Mouse (Mus musculus) CH12.LX (cell line): ENCODE results near the gene Gm9970.

Experiments used
- EP300 ChIP-seq: IDR thresholded peaks from 2 replicates; pipeline ENCODE4 v1.6.1; 2011; ENCODE audit warnings: low read length, improper control_type of control experiment
- POLR2A ChIP-seq: IDR thresholded peaks from 2 replicates; pipeline ENCODE4 v1.6.1; 2011; ENCODE audit warnings: low read depth, mild to moderate bottlenecking, improper control_type of control experiment, low read length
- TBP ChIP-seq: conservative IDR thresholded peaks from 2 replicates; pipeline ENCODE4 v1.6.1; 2011; ENCODE audit warnings: low read depth, low read length, improper control_type of control experiment
- UBTF ChIP-seq: IDR thresholded peaks from 2 replicates; pipeline ENCODE4 v1.6.1; 2012; ENCODE audit warnings: low read depth, mild to moderate bottlenecking, inconsistent platforms, low read length, improper control_type of control experiment, moderate library complexity

DNA sequence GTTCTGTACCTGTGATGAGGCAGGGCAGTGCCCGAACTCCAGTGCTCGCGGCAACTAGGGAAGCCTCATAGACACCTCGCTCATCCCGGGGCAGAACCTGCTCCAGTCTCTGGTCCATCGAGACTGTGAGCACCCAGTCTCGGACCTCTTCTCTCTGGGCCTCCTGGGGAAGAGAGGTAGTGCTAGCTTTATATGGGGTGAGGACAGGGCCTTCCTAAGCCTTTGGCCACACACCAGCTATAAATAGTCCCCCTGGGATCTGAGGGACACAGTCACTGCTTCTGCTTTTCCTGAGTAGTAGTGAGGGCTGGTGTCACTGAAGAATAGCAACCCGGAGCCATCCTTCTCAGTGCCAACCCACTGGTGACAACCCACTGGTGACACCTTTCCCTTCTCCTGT, 12.8 kb upstream of the Gm9970 start:
- TF ChIP-seq EP300 (no peak), TBP (no peak), UBTF (no peak), POLR2A (no peak)
